Mouse (Mus musculus): ENCODE measurements around the gene Keap1. TPM values are rescaled to one million over a fixed set of nuclear protein-coding genes. Genes with fewer than 3 reads are reported as not detected.
A peak's percentile ranks its signal among the peaks of the same experiment; 100 is the strongest.

Keap1 gene
- polyA plus RNA-seq, 1 experiment from 2014 or later = 26.3 TPM

DNA sequence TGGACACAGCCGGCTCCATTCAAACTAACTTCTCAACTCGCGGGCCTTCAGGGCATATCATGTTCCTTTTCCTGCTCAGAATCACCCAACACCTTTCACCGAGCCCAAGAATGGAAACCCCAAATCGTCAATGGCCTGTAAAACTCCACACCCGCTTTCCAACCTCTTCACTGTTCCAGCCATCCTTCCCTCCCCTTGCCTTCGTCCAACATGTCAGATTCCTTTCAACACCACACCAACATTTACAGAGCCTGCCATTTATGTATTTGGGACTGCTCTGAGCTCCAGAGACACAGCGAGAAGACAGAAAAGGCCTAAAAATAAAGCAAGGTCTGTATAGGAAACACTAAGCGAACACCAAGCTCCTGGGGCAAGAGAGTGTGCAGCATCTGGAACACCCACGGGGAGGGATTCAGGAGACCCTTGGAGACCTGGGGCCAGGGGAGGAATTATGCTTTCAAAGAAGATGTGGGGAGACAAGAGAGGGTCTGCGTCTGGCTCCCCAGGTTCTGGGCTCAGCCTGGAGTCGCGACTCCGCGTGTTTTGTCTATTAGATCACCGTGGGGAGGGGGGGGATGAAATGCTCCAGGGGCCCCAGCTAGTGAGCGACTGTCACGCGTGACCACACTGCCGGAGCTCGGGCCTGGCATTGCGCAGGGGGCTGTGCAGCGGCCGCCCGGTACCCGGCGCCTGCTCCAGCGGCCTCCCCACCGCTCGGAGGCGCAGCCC lies 993 bp downstream of the Keap1 start:
- 3% methylated on average over 31 of the region's 31 CpGs for WGBS
- H3K36me3 ChIP-seq (ENCODE audit: control insufficient read depth, insufficient read depth, low read length) = no peaks in the 10 kb centered on the region; the same call in 1 of the 2 replicates
- peak; percentile 20 for ATAC-seq (ENCODE audit: low FRiP score)
- H3K4me3 ChIP-seq (ENCODE audit: low read depth, low read length) = peak overlapping the region; percentile 91
- H3K4me2 ChIP-seq = peak overlapping the region; percentile 80
- H3K9me3 ChIP-seq (ENCODE audit: control insufficient read depth, low read length) = no peaks in the 10 kb centered on the region; the same call in 1 of the 2 replicates
- H3K27me3 ChIP-seq (ENCODE audit: control insufficient read depth, insufficient read depth, low read length) = peaks cover 7% of the 10 kb centered on the region
- peak overlapping the region; percentile 98 for H3K9ac ChIP-seq (ENCODE audit: low read length)
- peak; percentile 93 for DNase-seq (ENCODE audit: low spot score, missing footprints)
- H3K27ac ChIP-seq (ENCODE audit: low read depth, low read length) = peak overlapping the region; percentile 67
- H3K4me1 ChIP-seq (ENCODE audit: control insufficient read depth, insufficient read depth, low read length) = peaks cover 9% of the 10 kb centered on the region

DNA sequence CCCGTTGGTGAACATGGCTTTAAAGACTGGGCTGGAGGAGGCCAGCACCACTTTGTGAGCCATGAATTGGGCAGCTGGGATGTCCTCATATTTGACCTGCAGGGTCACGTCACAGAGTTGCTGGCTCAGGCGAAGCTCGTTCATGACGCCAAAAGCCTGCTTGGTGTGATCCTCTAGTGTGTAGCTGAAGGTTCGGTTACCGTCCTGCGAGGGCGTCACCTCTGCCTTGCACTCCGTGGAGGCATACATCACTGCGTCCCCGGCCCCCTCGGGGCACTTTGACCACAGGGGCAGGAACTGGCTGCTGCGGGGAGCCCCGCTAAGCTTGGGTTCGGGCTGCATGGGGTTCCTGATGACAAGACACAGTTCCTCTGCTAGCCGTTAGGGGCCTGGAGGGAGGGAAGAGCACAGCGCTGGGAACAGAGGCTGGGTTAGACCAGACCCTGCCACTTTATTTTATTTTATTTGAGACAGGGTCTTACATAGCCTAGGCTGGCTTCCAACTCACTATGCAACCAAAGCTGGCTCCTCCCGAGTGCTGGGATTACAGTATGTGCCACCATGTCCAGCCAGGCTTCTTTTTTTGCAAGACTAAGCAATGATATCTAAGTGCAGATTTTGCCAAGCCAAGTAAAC lies 1.7 kb downstream of the Keap1 start:
- WGBS = 19% methylated on average over 19 of the region's 19 CpGs
- Histone ChIP-seq H3K9me3 (ENCODE audit: control insufficient read depth, low read length) (no peaks in the 10 kb centered on the region), H3K36me3 (ENCODE audit: control insufficient read depth, insufficient read depth, low read length) (no peaks in the 10 kb centered on the region; the same call in 1 of the 2 replicates), H3K4me3 (ENCODE audit: low read depth, low read length) (peak overlapping the region; percentile 91), H3K4me1 (ENCODE audit: control insufficient read depth, insufficient read depth, low read length) (peaks cover 9% of the 10 kb centered on the region), H3K9ac (ENCODE audit: low read length) (peak overlapping the region; percentile 98), H3K27me3 (ENCODE audit: control insufficient read depth, insufficient read depth, low read length) (no peaks in the 10 kb centered on the region; the same call in 1 of the 2 replicates), H3K4me2 (peak overlapping the region; percentile 80), H3K27ac (ENCODE audit: low read depth, low read length) (no peak overlapping the region)
- peak; percentile 39; the same call in 1 of the 2 replicates for ATAC-seq (ENCODE audit: low FRiP score)
- DNase-seq (ENCODE audit: low spot score, missing footprints) = no peak

DNA sequence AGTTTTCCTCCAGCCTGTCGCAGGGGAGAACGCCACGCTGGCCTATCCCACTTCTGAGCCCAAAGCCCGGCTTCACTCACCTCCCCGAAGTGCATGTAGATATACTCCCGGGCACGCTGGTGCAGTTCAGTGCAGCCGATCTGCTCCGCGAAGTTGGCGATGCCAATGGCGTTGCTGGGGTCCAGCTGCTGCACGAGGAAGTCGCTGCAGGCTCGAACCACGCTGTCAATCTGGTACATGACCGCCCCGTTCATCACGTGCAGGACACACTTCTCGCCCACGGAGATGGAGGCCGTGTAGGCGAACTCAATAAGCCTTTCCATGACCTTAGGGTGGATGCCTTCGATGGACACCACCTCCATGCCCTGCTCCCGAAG lies 2.2 kb downstream of the Keap1 start:
- Histone ChIP-seq H3K4me1 (ENCODE audit: control insufficient read depth, insufficient read depth, low read length) (peaks cover 9% of the 10 kb centered on the region), H3K27ac (ENCODE audit: low read depth, low read length) (no peak overlapping the region), H3K36me3 (ENCODE audit: control insufficient read depth, insufficient read depth, low read length) (no peaks in the 10 kb centered on the region; the same call in 1 of the 2 replicates), H3K27me3 (ENCODE audit: control insufficient read depth, insufficient read depth, low read length) (no peaks in the 10 kb centered on the region; the same call in 1 of the 2 replicates), H3K9ac (ENCODE audit: low read length) (peak overlapping the region; percentile 98; the same call in 1 of the 2 replicates), H3K4me3 (ENCODE audit: low read depth, low read length) (peak overlapping the region; percentile 91; the same call in 1 of the 2 replicates), H3K4me2 (peak overlapping the region; percentile 80), H3K9me3 (ENCODE audit: control insufficient read depth, low read length) (no peaks in the 10 kb centered on the region)
- DNase-seq (ENCODE audit: low spot score, missing footprints) (no peak), ATAC-seq (ENCODE audit: low FRiP score) (no peak)
- WGBS = 85% methylated on average over 25 of the region's 25 CpGs

GRCm38 (mm10) chr9:21235341-21235740 lies 3.8 kb downstream of the Keap1 start:
- Histone ChIP-seq H3K4me3 (ENCODE audit: low read depth, low read length) (no peak overlapping the region), H3K36me3 (ENCODE audit: control insufficient read depth, insufficient read depth, low read length) (no peaks in the 10 kb centered on the region; the same call in 1 of the 2 replicates), H3K27ac (ENCODE audit: low read depth, low read length) (no peak overlapping the region), H3K27me3 (ENCODE audit: control insufficient read depth, insufficient read depth, low read length) (no peaks in the 10 kb centered on the region), H3K4me1 (ENCODE audit: control insufficient read depth, insufficient read depth, low read length) (peaks cover 9% of the 10 kb centered on the region), H3K9ac (ENCODE audit: low read length) (no peak overlapping the region), H3K9me3 (ENCODE audit: control insufficient read depth, low read length) (no peaks in the 10 kb centered on the region), H3K4me2 (no peak overlapping the region)
- DNase-seq (ENCODE audit: low spot score, missing footprints) (no peak), ATAC-seq (ENCODE audit: low FRiP score) (no peak)
- WGBS = 87% methylated on average over 4 of the region's 4 CpGs

GRCm38 (mm10) chr9:21233805-21234204 lies 5.4 kb downstream of the Keap1 start:
- DNase-seq (ENCODE audit: low spot score, missing footprints) = no peak
- no peak for ATAC-seq (ENCODE audit: low FRiP score)
- Histone ChIP-seq H3K27me3 (ENCODE audit: control insufficient read depth, insufficient read depth, low read length) (no peaks in the 10 kb centered on the region), H3K4me1 (ENCODE audit: control insufficient read depth, insufficient read depth, low read length) (peaks cover 9% of the 10 kb centered on the region), H3K4me2 (no peak overlapping the region), H3K4me3 (ENCODE audit: low read depth, low read length) (no peak overlapping the region), H3K27ac (ENCODE audit: low read depth, low read length) (no peak overlapping the region), H3K36me3 (ENCODE audit: control insufficient read depth, insufficient read depth, low read length) (no peaks in the 10 kb centered on the region; the same call in 1 of the 2 replicates), H3K9ac (ENCODE audit: low read length) (no peak overlapping the region), H3K9me3 (ENCODE audit: control insufficient read depth, low read length) (no peaks in the 10 kb centered on the region)
- 86% methylated on average over 28 of the region's 28 CpGs for WGBS

GRCm38 (mm10) chr9:21233366-21233765 lies 5.8 kb downstream of the Keap1 start:
- H3K27me3 ChIP-seq (ENCODE audit: control insufficient read depth, insufficient read depth, low read length) = no peaks in the 10 kb centered on the region
- no peak for ATAC-seq (ENCODE audit: low FRiP score)
- no peak overlapping the region for H3K27ac ChIP-seq (ENCODE audit: low read depth, low read length)
- no peak overlapping the region for H3K4me3 ChIP-seq (ENCODE audit: low read depth, low read length)
- H3K9me3 ChIP-seq (ENCODE audit: control insufficient read depth, low read length) = no peaks in the 10 kb centered on the region
- DNase-seq (ENCODE audit: low spot score, missing footprints) = no peak
- H3K36me3 ChIP-seq (ENCODE audit: control insufficient read depth, insufficient read depth, low read length) = no peaks in the 10 kb centered on the region; the same call in 1 of the 2 replicates
- 90% methylated on average over 29 of the region's 29 CpGs for WGBS
- no peak overlapping the region for H3K9ac ChIP-seq (ENCODE audit: low read length)
- H3K4me1 ChIP-seq (ENCODE audit: control insufficient read depth, insufficient read depth, low read length) = peaks cover 9% of the 10 kb centered on the region
- no peak overlapping the region for H3K4me2 ChIP-seq

DNA sequence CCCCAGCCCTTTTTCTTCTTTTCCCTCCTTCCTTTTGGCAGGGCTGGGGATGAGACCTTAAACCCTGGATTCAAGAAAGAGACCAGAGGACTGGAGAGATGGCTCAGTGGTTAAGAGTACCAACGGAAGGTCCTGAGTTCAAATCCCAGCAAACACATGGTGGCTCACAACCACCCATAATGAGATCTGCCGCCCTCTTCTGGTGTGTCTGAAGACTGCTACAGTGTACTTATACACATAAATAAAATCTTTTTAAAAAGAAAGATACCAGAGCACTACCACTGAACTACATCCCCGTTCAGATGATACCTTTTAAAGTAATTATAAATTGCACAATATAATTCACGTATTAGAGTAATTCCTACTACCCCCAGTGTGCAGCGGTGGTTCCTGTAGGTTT lies 6.3 kb downstream of the Keap1 start:
- Histone ChIP-seq H3K36me3 (ENCODE audit: control insufficient read depth, insufficient read depth, low read length) (no peaks in the 10 kb centered on the region; the same call in 1 of the 2 replicates), H3K27ac (ENCODE audit: low read depth, low read length) (no peak overlapping the region)

DNA sequence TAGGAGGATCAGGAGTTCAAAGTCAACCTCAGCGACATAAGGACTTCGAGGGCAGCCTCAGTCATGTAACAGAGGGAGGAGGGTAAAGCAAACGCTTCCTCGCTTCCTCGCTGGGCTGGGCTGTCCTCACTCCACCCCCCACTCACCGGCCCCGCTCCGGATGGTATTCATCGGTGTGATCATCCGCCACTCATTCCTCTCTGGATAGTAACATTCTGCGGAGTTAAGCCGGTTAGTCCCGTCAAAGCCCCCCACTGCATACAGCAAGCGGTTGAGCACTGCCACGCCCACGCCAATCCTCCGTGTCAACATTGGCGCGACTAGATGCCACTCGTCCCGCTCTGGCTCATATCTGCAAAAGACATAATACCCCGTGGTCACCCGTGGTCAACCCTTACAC lies 7.6 kb downstream of the Keap1 start:
- Histone ChIP-seq H3K27ac (ENCODE audit: low read depth, low read length) (no peak overlapping the region), H3K4me1 (ENCODE audit: control insufficient read depth, insufficient read depth, low read length) (no peaks in the 10 kb centered on the region), H3K4me3 (ENCODE audit: low read depth, low read length) (no peak overlapping the region), H3K36me3 (ENCODE audit: control insufficient read depth, insufficient read depth, low read length) (no peaks in the 10 kb centered on the region; the same call in 1 of the 2 replicates), H3K9me3 (ENCODE audit: control insufficient read depth, low read length) (no peaks in the 10 kb centered on the region), H3K4me2 (no peak overlapping the region), H3K27me3 (ENCODE audit: control insufficient read depth, insufficient read depth, low read length) (no peaks in the 10 kb centered on the region), H3K9ac (ENCODE audit: low read length) (no peak overlapping the region)
- ATAC-seq (ENCODE audit: low FRiP score) = no peak
- DNase-seq (ENCODE audit: low spot score, missing footprints) = no peak
- 42% methylated on average over 23 of the region's 23 CpGs for WGBS

More for the DNA sequence above, 6.3 kb downstream of the Keap1 start:
- DNase-seq (ENCODE audit: low spot score, missing footprints) = no peak
- Histone ChIP-seq H3K4me3 (ENCODE audit: low read depth, low read length) (no peak overlapping the region), H3K4me1 (ENCODE audit: control insufficient read depth, insufficient read depth, low read length) (peaks cover 9% of the 10 kb centered on the region), H3K4me2 (no peak overlapping the region), H3K9me3 (ENCODE audit: control insufficient read depth, low read length) (no peaks in the 10 kb centered on the region), H3K9ac (ENCODE audit: low read length) (no peak overlapping the region), H3K27me3 (ENCODE audit: control insufficient read depth, insufficient read depth, low read length) (no peaks in the 10 kb centered on the region)
- 91% methylated on average over 5 of the region's 5 CpGs for WGBS
- no peak for ATAC-seq (ENCODE audit: low FRiP score)

DNA sequence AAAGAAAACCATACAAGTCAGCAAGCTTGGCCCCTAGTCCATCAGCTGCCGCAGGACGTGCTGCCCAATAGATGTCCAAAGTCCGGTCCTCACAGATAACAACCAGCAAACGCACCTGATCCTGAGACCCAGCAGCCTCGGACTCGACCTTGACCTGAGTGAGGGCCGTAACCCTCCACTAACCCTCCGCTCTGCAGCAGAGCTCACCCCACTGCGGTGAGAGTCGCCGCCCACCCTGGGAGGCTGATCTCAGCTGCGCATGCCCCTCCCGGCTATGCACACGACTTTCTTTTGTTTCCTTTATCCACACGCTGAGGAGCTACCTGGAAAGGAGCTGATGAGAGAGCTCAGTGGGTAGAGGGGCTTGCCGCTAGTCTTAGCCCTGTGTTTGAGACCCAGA lies 11.8 kb downstream of the Keap1 start:
- H3K27me3 ChIP-seq (ENCODE audit: control insufficient read depth, insufficient read depth, low read length) = no peaks in the 10 kb centered on the region; the same call in 1 of the 2 replicates
- WGBS = 18% methylated on average over 16 of the region's 16 CpGs
- no peak for ATAC-seq (ENCODE audit: low FRiP score)
- H3K4me2 ChIP-seq = peak overlapping the region; percentile 12; the same call in 1 of the 2 replicates
- no peaks in the 10 kb centered on the region for H3K9me3 ChIP-seq (ENCODE audit: control insufficient read depth, low read length)
- no peak overlapping the region for H3K27ac ChIP-seq (ENCODE audit: low read depth, low read length)
- H3K4me3 ChIP-seq (ENCODE audit: low read depth, low read length) = peak overlapping the region; percentile 3
- H3K36me3 ChIP-seq (ENCODE audit: control insufficient read depth, insufficient read depth, low read length) = no peaks in the 10 kb centered on the region
- 0 out of 2 replicates have a peak overlapping the region, but pooled peaks have one; percentile 21 for H3K9ac ChIP-seq (ENCODE audit: low read length)
- no peaks in the 10 kb centered on the region for H3K4me1 ChIP-seq (ENCODE audit: control insufficient read depth, insufficient read depth, low read length)
- no peak for DNase-seq (ENCODE audit: low spot score, missing footprints)
